Mouse (Mus musculus) limb, embryonic 14.5 days (tissue): ENCODE results near the gene Armc9. TPM values are rescaled to one million over a fixed set of nuclear protein-coding genes. Genes with fewer than 3 reads are reported as not detected.

Experiments used
- ATAC-seq: fragments of 200-750 bp; cut with Nextera tagmentation; 2 replicates; pipeline ENCODE4 v1.8.0; 2017; ENCODE audit warnings: low read depth, moderate number of reproducible peaks, moderate TSS enrichment; ENCODE audit not compliant: low FRiP score
- DNase-seq: peaks from one replicate; pipeline ENCODE4 v3.0.0-alpha.2; 2015; ENCODE audit warnings: low spot score
- H3K27ac ChIP-seq: fragments of 300-500 bp; sonication (generic); replicated peaks from 2 replicates; pipeline ENCODE4 v1.5.1; 2014; ENCODE audit warnings: low read depth, mild to moderate bottlenecking, low read length, moderate library complexity, mixed read lengths
- H3K27me3 ChIP-seq: fragments of 300-500 bp; sonication (generic); 2 replicates; pipeline ENCODE4 v1.6.1; 2014; ENCODE audit warnings: low read length, mixed read lengths; ENCODE audit not compliant: control insufficient read depth, insufficient read depth
- H3K36me3 ChIP-seq: fragments of 300-500 bp; sonication (generic); 2 replicates; pipeline ENCODE4 v1.6.1; 2014; ENCODE audit warnings: mild to moderate bottlenecking, low read length, moderate library complexity, mixed read lengths; ENCODE audit not compliant: control insufficient read depth, insufficient read depth
- H3K4me1 ChIP-seq: fragments of 300-500 bp; sonication (generic); 2 replicates; pipeline ENCODE4 v1.6.1; 2014; ENCODE audit warnings: antibody characterized with exemption, low read length, mixed read lengths; ENCODE audit not compliant: control insufficient read depth, insufficient read depth
- H3K4me2 ChIP-seq: fragments of 300-500 bp; sonication (generic); replicated peaks from 2 replicates; pipeline ENCODE4 v1.6.1; 2014; ENCODE audit warnings: low read depth, mild to moderate bottlenecking, low read length, moderate library complexity; ENCODE audit not compliant: severe bottlenecking
- H3K4me3 ChIP-seq: fragments of 300-500 bp; sonication (generic); replicated peaks from 2 replicates; pipeline ENCODE4 v1.5.1; 2014; ENCODE audit warnings: low read length
- H3K9ac ChIP-seq: fragments of 300-500 bp; sonication (generic); 2 replicates; pipeline ENCODE4 v1.6.1; 2014; ENCODE audit warnings: mild to moderate bottlenecking, low read depth, low read length, moderate library complexity; ENCODE audit not compliant: severe bottlenecking
- H3K9me3 ChIP-seq: fragments of 300-500 bp; sonication (generic); 2 replicates; pipeline ENCODE4 v1.6.1; 2016; ENCODE audit warnings: low read length; ENCODE audit not compliant: control insufficient read depth
- POLR2A ChIP-seq: fragments of 200-500 bp; IDR thresholded peaks from 2 replicates; pipeline ENCODE4 v1.8.0; 2012; ENCODE audit warnings: inconsistent platforms, mild to moderate bottlenecking, moderate library complexity, borderline replicate concordance; ENCODE audit not compliant: insufficient read depth, insufficient read length; ENCODE audit errors: extremely low read depth
- WGBS: fragments of 180-500 bp; shearing (Covaris S2); extraction: QIAGEN DNeasy Blood & Tissue Kit; methylation state at CpG from one replicate; pipeline ENCODE4 v1.1.7; 2014; 5-methylcytosine and 5-hydroxymethylcytosine counted together
- polyA plus RNA-seq, 2 experiments: library from polyadenylated mRNA; depleted of rRNA in 1 of 2; stranded (reverse) in 1 of 2; unstranded in 1 of 2; fragments of >200 nt; fragmentation: Nextera tagmentation in 1 of 2; extraction: Ambion mirVana in 1 of 2; gene quantifications; 2 replicates each; pipeline versions ENCODE4 v1.2.1 to v1.2.3; 2012 to 2014

Gene Armc9
- polyA plus RNA-seq, 2 experiments, result 17.0 to 19.6 TPM

GRCm38 (mm10) chr1:86133337-86133736 is 21.2 kb upstream of the Armc9 start, which contains the start of gene Gm21972:
Gene Gm21972, plus strand, starts transcription at chr1:86133637.
- no peak within 1 kb of the TSS for H3K4me2 ChIP-seq
- no peak for TF ChIP-seq POLR2A
- no peaks in the 10 kb centered on the region for H3K4me1 ChIP-seq
- ATAC-seq (no peak), DNase-seq (no peak)
- peaks cover 78% of the 10 kb centered on the region for H3K36me3 ChIP-seq
- H3K27ac ChIP-seq, result no peak within 1 kb of the TSS
- 95% methylated on average over 4 of the region's 4 CpGs for WGBS
- no peaks in the 10 kb centered on the region for H3K27me3 ChIP-seq
- H3K4me3 ChIP-seq, result no peak within 1 kb of the TSS
- no peak within 1 kb of the TSS for H3K9ac ChIP-seq
- H3K9me3 ChIP-seq, result no peaks in the 10 kb centered on the region

GRCm38 (mm10) chr1:86135315-86135714 is 19.3 kb upstream of the Armc9 start:
- no peak for TF ChIP-seq POLR2A
- no peaks in the 10 kb centered on the region for H3K9me3 ChIP-seq
- H3K36me3 ChIP-seq, result peaks cover 83% of the 10 kb centered on the region
- no peak overlapping the region for H3K27ac ChIP-seq
- DNase-seq (no peak), ATAC-seq (no peak)
- H3K27me3 ChIP-seq, result no peaks in the 10 kb centered on the region
- no peaks in the 10 kb centered on the region for H3K4me1 ChIP-seq
- no peak overlapping the region for H3K4me3 ChIP-seq
- H3K9ac ChIP-seq, result no peak overlapping the region
- 84% methylated on average over 6 of the region's 6 CpGs for WGBS
- H3K4me2 ChIP-seq, result no peak overlapping the region

- no peak overlapping the region for H3K9ac ChIP-seq
- no peaks in the 10 kb centered on the region for H3K27me3 ChIP-seq
- H3K4me1 ChIP-seq, result no peaks in the 10 kb centered on the region
- DNase-seq (no peak), ATAC-seq (no peak)
- H3K36me3 ChIP-seq, result peaks cover 47% of the 10 kb centered on the region
- no peak overlapping the region for H3K4me2 ChIP-seq
- H3K27ac ChIP-seq, result no peak overlapping the region
- H3K4me3 ChIP-seq, result no peak overlapping the region
- TF ChIP-seq POLR2A, result no peak
- H3K9me3 ChIP-seq, result no peaks in the 10 kb centered on the region
- WGBS, result 88% methylated on average over 3 of the region's 3 CpGs
Observed at GRCm38 (mm10) chr1:86141081-86141480, 13.5 kb upstream of the Armc9 start.

GRCm38 (mm10) chr1:86143165-86143564 is 11.4 kb upstream of the Armc9 start:
- Histone ChIP-seq H3K4me2 (no peak overlapping the region), H3K27me3 (no peaks in the 10 kb centered on the region), H3K4me3 (no peak overlapping the region), H3K9me3 (no peaks in the 10 kb centered on the region), H3K36me3 (peaks cover 28% of the 10 kb centered on the region), H3K27ac (no peak overlapping the region), H3K9ac (no peak overlapping the region), H3K4me1 (no peaks in the 10 kb centered on the region)
- 81% methylated on average over 4 of the region's 4 CpGs for WGBS
- ATAC-seq, result no peak
- DNase-seq, result no peak
- no peak for TF ChIP-seq POLR2A

GRCm38 (mm10) chr1:86144001-86144944 is 10.3 kb upstream of the Armc9 start:
- Histone ChIP-seq H3K4me1 (no peaks in the 10 kb centered on the region), H3K27me3 (no peaks in the 10 kb centered on the region), H3K4me3 (no peak overlapping the region), H3K9me3 (no peaks in the 10 kb centered on the region), H3K36me3 (peaks cover 16% of the 10 kb centered on the region), H3K27ac (no peak overlapping the region), H3K9ac (no peak overlapping the region), H3K4me2 (no peak overlapping the region)
- ATAC-seq, result no peak
- DNase-seq, result no peak
- 76% methylated on average over 21 of the region's 21 CpGs for WGBS
- no peak for TF ChIP-seq POLR2A

- ATAC-seq (no peak), DNase-seq (no peak)
- 52% methylated on average over 5 of the region's 5 CpGs for WGBS
- no peaks in the 10 kb centered on the region for H3K9me3 ChIP-seq
- H3K4me3 ChIP-seq, result no peak overlapping the region
- H3K4me1 ChIP-seq, result no peaks in the 10 kb centered on the region
- TF ChIP-seq POLR2A, result no peak
- 0 out of 2 replicates have a peak, but pooled peaks cover 6% of the 10 kb centered on the region for H3K36me3 ChIP-seq
- H3K9ac ChIP-seq, result no peak overlapping the region
- H3K27me3 ChIP-seq, result no peaks in the 10 kb centered on the region
- no peak overlapping the region for H3K4me2 ChIP-seq
- H3K27ac ChIP-seq, result no peak overlapping the region
Observed at GRCm38 (mm10) chr1:86146293-86146692, 8.3 kb upstream of the Armc9 start.
